Mouse (Mus musculus): ENCODE results near the gene Borcs6. TPM values are rescaled to one million over a fixed set of nuclear protein-coding genes. Genes with fewer than 3 reads are reported as not detected.

The Borcs6 gene
- polyA plus RNA-seq, 2 experiments = 12.3 to 15.2 TPM

DNA sequence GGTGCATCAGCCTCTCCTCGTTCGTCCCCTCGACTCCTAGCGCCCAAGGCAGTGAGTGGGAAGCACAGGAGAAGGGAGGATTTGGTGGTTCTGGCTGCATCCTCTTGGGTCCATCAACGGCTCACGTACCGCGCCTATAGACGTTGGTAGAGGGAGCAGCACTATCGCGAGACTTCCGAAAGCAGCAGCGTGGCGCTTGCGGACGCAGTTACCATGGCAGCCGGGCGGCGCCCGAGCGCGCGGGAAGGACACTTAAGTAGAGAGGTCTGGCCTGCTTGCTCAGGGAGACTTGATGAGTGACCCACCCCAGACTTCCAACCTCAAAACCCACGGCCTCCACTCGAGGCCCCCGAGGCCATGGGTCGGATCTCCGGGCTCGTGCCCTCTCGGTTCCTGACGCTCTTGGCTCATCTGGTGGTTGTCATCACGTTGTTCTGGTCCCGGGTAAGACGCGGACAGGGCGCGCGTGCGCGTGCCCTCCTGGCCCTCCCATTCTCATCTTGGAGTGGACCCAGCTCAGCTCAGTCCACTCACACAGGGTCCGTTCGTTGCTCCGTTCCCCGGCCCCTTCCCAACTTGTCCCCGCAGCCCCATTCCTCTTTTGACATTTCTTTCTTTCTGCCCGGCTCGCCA lies 11.2 kb downstream of the Borcs6 start, which contains the start of gene Tmem107:
Gene Tmem107 (plus strand): TSS at position 217 of the 633 bp plus-strand sequence.
- ATAC-seq (ENCODE audit: low FRiP score, low read depth) = peak; percentile 89
- H3K4me2 ChIP-seq (replicated peaks; ENCODE audit: low read depth, low read length, severe bottlenecking) = peak within 1 kb of the TSS; percentile 86
- no peaks in the 10 kb centered on the region for H3K27me3 ChIP-seq (ENCODE audit: control insufficient read depth, insufficient read depth, low read length)
- H3K4me3 ChIP-seq (replicated peaks; ENCODE audit: low read length) = peak within 1 kb of the TSS; percentile 63
- H3K27ac ChIP-seq (replicated peaks; ENCODE audit: low read depth, low read length) = peak within 1 kb of the TSS; percentile 94
- WGBS = under 1% methylated on average over 34 of the region's 47 CpGs
- H3K36me3 ChIP-seq (ENCODE audit: control insufficient read depth, insufficient read depth, low read length) = no peaks in the 10 kb centered on the region
- DNase-seq (ENCODE audit: low spot score) = peak; percentile 97
- no peaks in the 10 kb centered on the region for H3K9me3 ChIP-seq (ENCODE audit: control insufficient read depth, low read length)
- peak within 1 kb of the TSS; percentile 80 for H3K9ac ChIP-seq (ENCODE audit: low read depth, low read length, severe bottlenecking)
- TF ChIP-seq POLR2A (IDR thresholded peaks at IDR 0.05; ENCODE audit: borderline replicate concordance, extremely low read depth, insufficient read depth, insufficient read length) = no peak; the same call in 1 of the 2 replicates
- peaks cover 27% of the 10 kb centered on the region for H3K4me1 ChIP-seq (ENCODE audit: control insufficient read depth, insufficient read depth, low read length)

GRCm38 (mm10) chr11:69071262-69071661 lies 11.7 kb downstream of the Borcs6 start:
- DNase-seq (ENCODE audit: low spot score) (no peak), ATAC-seq (ENCODE audit: low FRiP score, low read depth) (no peak)
- H3K27ac ChIP-seq (replicated peaks; ENCODE audit: low read depth, low read length) = peak overlapping the region; percentile 94
- H3K4me2 ChIP-seq (replicated peaks; ENCODE audit: low read depth, low read length, severe bottlenecking) = peak overlapping the region; percentile 86
- H3K4me1 ChIP-seq (ENCODE audit: control insufficient read depth, insufficient read depth, low read length) = peaks cover 27% of the 10 kb centered on the region
- 20% methylated on average over 9 of the region's 9 CpGs for WGBS
- peak overlapping the region; percentile 80 for H3K9ac ChIP-seq (ENCODE audit: low read depth, low read length, severe bottlenecking)
- H3K4me3 ChIP-seq (replicated peaks; ENCODE audit: low read length) = peak overlapping the region; percentile 63
- no peaks in the 10 kb centered on the region for H3K27me3 ChIP-seq (ENCODE audit: control insufficient read depth, insufficient read depth, low read length)
- H3K36me3 ChIP-seq (ENCODE audit: control insufficient read depth, insufficient read depth, low read length) = no peaks in the 10 kb centered on the region
- no peak for TF ChIP-seq POLR2A (IDR thresholded peaks at IDR 0.05; ENCODE audit: borderline replicate concordance, extremely low read depth, insufficient read depth, insufficient read length)
- H3K9me3 ChIP-seq (ENCODE audit: control insufficient read depth, low read length) = no peaks in the 10 kb centered on the region

GRCm38 (mm10) chr11:69072234-69072633 lies 12.7 kb downstream of the Borcs6 start:
- no peak overlapping the region for H3K27ac ChIP-seq (replicated peaks; ENCODE audit: low read depth, low read length)
- H3K4me3 ChIP-seq (replicated peaks; ENCODE audit: low read length) = peak overlapping the region; percentile 22; the same call in 1 of the 2 replicates
- peak overlapping the region; percentile 39 for H3K4me2 ChIP-seq (replicated peaks; ENCODE audit: low read depth, low read length, severe bottlenecking)
- no peak for ATAC-seq (ENCODE audit: low FRiP score, low read depth)
- peaks cover 22% of the 10 kb centered on the region for H3K4me1 ChIP-seq (ENCODE audit: control insufficient read depth, insufficient read depth, low read length)
- H3K9ac ChIP-seq (ENCODE audit: low read depth, low read length, severe bottlenecking) = no peak overlapping the region
- H3K27me3 ChIP-seq (ENCODE audit: control insufficient read depth, insufficient read depth, low read length) = no peaks in the 10 kb centered on the region
- no peak for DNase-seq (ENCODE audit: low spot score)
- TF ChIP-seq POLR2A (IDR thresholded peaks at IDR 0.05; ENCODE audit: borderline replicate concordance, extremely low read depth, insufficient read depth, insufficient read length) = no peak
- no peaks in the 10 kb centered on the region for H3K36me3 ChIP-seq (ENCODE audit: control insufficient read depth, insufficient read depth, low read length)
- H3K9me3 ChIP-seq (ENCODE audit: control insufficient read depth, low read length) = no peaks in the 10 kb centered on the region
- 81% methylated on average over 11 of the region's 11 CpGs for WGBS

GRCm38 (mm10) chr11:69072666-69073064 lies 13.1 kb downstream of the Borcs6 start:
- Histone ChIP-seq H3K9ac (ENCODE audit: low read depth, low read length, severe bottlenecking) (no peak overlapping the region), H3K27ac (replicated peaks; ENCODE audit: low read depth, low read length) (peak overlapping the region; percentile 90; the same call in 1 of the 2 replicates)
- no peak for ATAC-seq (ENCODE audit: low FRiP score, low read depth)

DNA sequence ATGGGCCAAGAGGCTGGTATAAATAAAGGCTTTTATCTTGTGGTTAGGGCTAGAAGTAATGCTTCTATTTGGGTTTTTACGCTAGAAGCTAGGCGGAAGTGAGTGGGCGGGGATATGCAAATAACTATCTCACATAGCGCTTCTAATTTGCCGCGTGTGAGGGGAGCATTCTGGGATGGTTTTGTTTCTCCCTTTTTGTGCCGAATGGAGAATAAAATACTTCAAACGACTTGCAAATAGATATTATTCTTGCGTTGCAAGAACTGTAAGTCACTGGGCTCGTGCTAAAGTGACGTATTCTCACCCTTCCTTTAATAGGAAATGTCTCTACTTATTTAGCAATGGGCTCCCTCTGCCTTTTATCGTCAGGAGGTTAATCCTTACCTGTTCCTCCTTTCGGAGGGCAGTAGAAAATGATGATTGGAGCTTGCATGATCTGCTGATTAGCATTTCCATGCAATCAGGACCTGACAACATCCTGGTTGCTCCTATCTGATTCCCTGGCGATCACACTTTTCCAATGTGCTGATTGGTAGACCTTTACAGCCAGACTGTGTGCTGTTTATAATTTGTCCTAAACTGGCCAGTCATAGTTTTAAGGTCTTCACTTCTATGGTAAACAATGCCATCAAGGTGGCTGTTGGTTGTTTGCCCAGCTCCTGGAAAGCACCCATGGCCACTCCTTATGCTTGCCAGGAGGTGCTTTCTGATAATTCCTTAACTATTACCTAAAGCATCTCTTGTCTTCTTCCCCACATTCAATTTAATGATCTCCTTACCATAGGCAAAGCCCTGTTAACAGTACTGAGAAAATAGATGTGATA lies 13.8 kb downstream of the Borcs6 start:
- Histone ChIP-seq H3K9ac (ENCODE audit: low read depth, low read length, severe bottlenecking) (peak overlapping the region; percentile 55), H3K9me3 (ENCODE audit: control insufficient read depth, low read length) (no peaks in the 10 kb centered on the region), H3K4me1 (ENCODE audit: control insufficient read depth, insufficient read depth, low read length) (peaks cover 22% of the 10 kb centered on the region), H3K27me3 (ENCODE audit: control insufficient read depth, insufficient read depth, low read length) (no peaks in the 10 kb centered on the region), H3K4me3 (replicated peaks; ENCODE audit: low read length) (peak overlapping the region; percentile 22), H3K36me3 (ENCODE audit: control insufficient read depth, insufficient read depth, low read length) (no peaks in the 10 kb centered on the region), H3K4me2 (replicated peaks; ENCODE audit: low read depth, low read length, severe bottlenecking) (peak overlapping the region; percentile 39), H3K27ac (replicated peaks; ENCODE audit: low read depth, low read length) (peak overlapping the region; percentile 90)
- ATAC-seq (ENCODE audit: low FRiP score, low read depth) (peak; percentile 77), DNase-seq (ENCODE audit: low spot score) (peak; percentile 92)
- TF ChIP-seq POLR2A (IDR thresholded peaks at IDR 0.05; ENCODE audit: borderline replicate concordance, extremely low read depth, insufficient read depth, insufficient read length) = peak; percentile 99; the same call in 1 of the 2 replicates
- WGBS = under 1% methylated on average over 14 of the region's 14 CpGs

More at GRCm38 (mm10) chr11:69072666-69073064, 13.1 kb downstream of the Borcs6 start:
- 14% methylated on average over 9 of the region's 9 CpGs for WGBS
- no peak for DNase-seq (ENCODE audit: low spot score)
- H3K4me1 ChIP-seq (ENCODE audit: control insufficient read depth, insufficient read depth, low read length) = peaks cover 22% of the 10 kb centered on the region
- TF ChIP-seq POLR2A (IDR thresholded peaks at IDR 0.05; ENCODE audit: borderline replicate concordance, extremely low read depth, insufficient read depth, insufficient read length) = no peak
- H3K36me3 ChIP-seq (ENCODE audit: control insufficient read depth, insufficient read depth, low read length) = no peaks in the 10 kb centered on the region
- peak overlapping the region; percentile 39 for H3K4me2 ChIP-seq (replicated peaks; ENCODE audit: low read depth, low read length, severe bottlenecking)
- no peaks in the 10 kb centered on the region for H3K27me3 ChIP-seq (ENCODE audit: control insufficient read depth, insufficient read depth, low read length)
- H3K4me3 ChIP-seq (replicated peaks; ENCODE audit: low read length) = peak overlapping the region; percentile 22
- H3K9me3 ChIP-seq (ENCODE audit: control insufficient read depth, low read length) = no peaks in the 10 kb centered on the region

Data from limb, embryonic 14.5 days (tissue).